Mouse (Mus musculus) stomach, embryonic 15.5 days (tissue): Measurements from ENCODE around the gene Dnah2. TPM values are rescaled to one million over a fixed set of nuclear protein-coding genes. Genes with fewer than 3 reads are reported as not detected.

Experiments
- ATAC-seq: fragments of 200-750 bp; cut with Nextera tagmentation; 2 replicates; pipeline ENCODE4 v1.8.0; 2017; ENCODE audit warnings: low read depth, moderate number of reproducible peaks, moderate TSS enrichment; ENCODE audit not compliant: insufficient read depth, low FRiP score
- H3K27ac ChIP-seq: fragments of 300-500 bp; sonication (generic); 2 replicates; pipeline ENCODE4 v1.5.1; 2015; ENCODE audit warnings: mild to moderate bottlenecking, inconsistent platforms
- H3K27me3 ChIP-seq: fragments of 300-500 bp; sonication (generic); replicated peaks from 2 replicates; pipeline ENCODE4 v1.6.1; 2015; ENCODE audit warnings: inconsistent platforms
- H3K36me3 ChIP-seq: fragments of 300-500 bp; sonication (generic); 2 replicates; pipeline ENCODE4 v1.6.1; 2015; ENCODE audit warnings: inconsistent platforms
- H3K4me1 ChIP-seq: fragments of 300-500 bp; sonication (generic); 2 replicates; pipeline ENCODE4 v1.6.1; 2015; ENCODE audit warnings: inconsistent platforms
- H3K4me2 ChIP-seq: fragments of 300-500 bp; sonication (generic); 2 replicates; pipeline ENCODE4 v1.6.1; 2015; ENCODE audit warnings: mild to moderate bottlenecking, inconsistent platforms
- H3K4me3 ChIP-seq: fragments of 300-500 bp; sonication (generic); replicated peaks from 2 replicates; pipeline ENCODE4 v1.5.1; 2015; ENCODE audit warnings: inconsistent platforms
- H3K9ac ChIP-seq: fragments of 300-500 bp; sonication (generic); 2 replicates; pipeline ENCODE4 v1.6.1; 2015; ENCODE audit warnings: inconsistent platforms
- H3K9me3 ChIP-seq: fragments of 300-500 bp; sonication (generic); 2 replicates; pipeline ENCODE4 v1.6.1; 2016; ENCODE audit warnings: inconsistent platforms
- WGBS: fragments of 180-500 bp; shearing (Covaris S2); methylation state at CpG from one replicate; pipeline ENCODE4 v1.1.7; 2015; 5-methylcytosine and 5-hydroxymethylcytosine counted together
- polyA plus RNA-seq: library from polyadenylated mRNA; unstranded; fragments of >200 nt; fragmentation: Nextera tagmentation; extraction: Ambion mirVana; gene quantifications from 2 replicates; pipeline ENCODE4 v1.2.1, GENCODE M21; 2015

Dnah2 gene
- polyA plus RNA-seq, 1 experiment from 2014 or later = 0.81 TPM

DNA sequence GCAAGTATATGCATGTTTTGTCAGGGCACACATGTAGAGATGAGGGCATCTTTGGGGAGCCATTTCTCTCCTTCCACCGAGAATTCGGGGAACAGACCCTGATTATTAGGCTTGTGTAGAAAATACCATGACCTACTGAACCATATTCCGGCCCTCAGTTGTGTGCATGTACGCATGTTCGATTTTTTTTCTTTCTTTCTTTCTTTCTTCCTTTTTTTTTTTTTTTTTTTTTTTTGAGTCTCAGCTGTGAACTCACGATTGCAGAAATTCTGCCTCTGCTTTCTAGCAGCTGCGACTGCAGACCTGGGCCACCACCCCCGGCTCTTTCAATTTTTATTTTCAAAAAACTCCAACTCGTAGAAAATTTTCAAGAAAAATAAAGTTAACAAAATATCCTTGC lies 23.2 kb downstream of the Dnah2 start:
- Histone ChIP-seq H3K27me3 (no peaks in the 10 kb centered on the region), H3K4me1 (no peaks in the 10 kb centered on the region), H3K4me3 (no peak overlapping the region), H3K4me2 (no peak overlapping the region), H3K9ac (no peak overlapping the region), H3K9me3 (no peaks in the 10 kb centered on the region), H3K27ac (no peak overlapping the region), H3K36me3 (no peaks in the 10 kb centered on the region)
- no peak for ATAC-seq
- WGBS = 85% methylated on average over 9 of the region's 9 CpGs

DNA sequence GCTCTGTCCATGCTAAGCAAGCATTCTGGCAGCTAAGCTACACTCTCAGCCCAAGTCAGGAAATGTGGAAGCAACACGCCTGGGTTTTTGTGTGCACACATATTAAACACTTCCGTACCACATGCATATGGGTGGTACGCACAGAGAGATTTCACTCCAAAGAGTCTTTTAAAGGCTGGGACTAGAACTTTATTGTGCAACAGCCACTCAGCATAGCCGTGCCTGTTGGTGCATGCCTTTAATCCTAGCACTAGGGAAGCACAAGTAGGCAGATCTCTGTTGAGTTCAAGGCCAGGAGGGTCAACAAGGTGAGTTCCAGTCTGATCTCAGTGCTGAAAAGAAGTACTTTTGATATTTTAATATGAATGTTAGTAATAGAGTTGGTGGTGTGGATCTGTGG lies 25.3 kb downstream of the Dnah2 start:
- H3K36me3 ChIP-seq = no peaks in the 10 kb centered on the region
- no peak overlapping the region for H3K4me2 ChIP-seq
- no peak overlapping the region for H3K4me3 ChIP-seq
- 80% methylated on average over 4 of the region's 4 CpGs for WGBS
- no peak overlapping the region for H3K9ac ChIP-seq
- H3K27me3 ChIP-seq = no peaks in the 10 kb centered on the region
- H3K4me1 ChIP-seq = no peaks in the 10 kb centered on the region
- ATAC-seq = no peak
- H3K9me3 ChIP-seq = no peaks in the 10 kb centered on the region
- no peak overlapping the region; the same call in 1 of the 2 replicates for H3K27ac ChIP-seq

DNA sequence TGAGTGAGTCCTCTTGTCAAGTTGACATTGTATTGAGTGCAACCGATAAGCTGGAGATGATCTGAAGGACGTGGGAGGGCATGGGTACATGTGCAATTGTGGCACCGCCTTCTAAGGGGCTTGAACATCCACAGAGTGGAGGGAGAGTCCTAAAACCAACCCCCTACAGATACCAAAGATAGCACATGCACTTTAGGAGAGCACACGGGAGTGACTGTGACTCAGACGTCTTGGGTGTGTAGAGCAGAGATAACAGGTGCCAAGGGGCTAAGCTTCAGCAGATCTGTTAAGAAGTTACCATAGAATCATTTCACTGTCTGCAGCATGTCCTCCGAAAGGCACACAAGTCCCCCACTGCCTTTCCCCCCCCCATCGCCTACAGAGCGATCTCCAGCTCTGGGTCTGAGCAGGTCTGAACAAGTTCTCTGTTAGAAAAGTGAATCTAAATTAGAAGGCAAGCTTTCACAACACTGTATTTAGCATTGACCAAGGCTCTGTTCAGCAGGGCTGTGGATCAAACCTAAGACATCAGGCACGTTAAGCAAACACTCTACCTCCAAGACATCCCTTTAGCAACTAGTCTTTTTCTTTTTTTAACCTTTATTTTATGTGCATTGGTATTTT lies 27.3 kb downstream of the Dnah2 start:
- Histone ChIP-seq H3K9ac (no peak overlapping the region), H3K9me3 (no peaks in the 10 kb centered on the region), H3K27ac (no peak overlapping the region), H3K4me3 (no peak overlapping the region), H3K36me3 (no peaks in the 10 kb centered on the region), H3K27me3 (no peaks in the 10 kb centered on the region), H3K4me2 (no peak overlapping the region), H3K4me1 (no peaks in the 10 kb centered on the region)
- no peak for ATAC-seq
- 76% methylated on average over 9 of the region's 9 CpGs for WGBS

DNA sequence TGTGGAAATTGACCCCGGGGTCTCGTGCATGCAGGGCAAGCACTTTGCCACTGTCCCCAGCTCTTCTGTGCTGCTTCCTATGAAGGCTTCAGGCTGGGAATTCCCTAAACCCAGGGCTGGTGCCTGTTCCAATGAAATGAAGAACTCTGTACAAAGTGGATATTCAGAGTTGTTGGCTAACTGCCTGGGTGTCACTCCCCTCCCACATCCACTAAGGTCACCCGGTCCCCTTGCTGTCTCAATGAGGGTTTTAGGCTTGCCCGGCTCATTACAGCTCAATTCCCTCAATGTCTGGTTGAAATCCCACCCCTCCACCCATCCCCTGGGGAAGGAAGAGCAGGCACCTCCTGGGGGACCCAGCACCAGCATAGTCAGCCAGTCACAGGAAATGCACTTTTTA lies 28.9 kb downstream of the Dnah2 start:
- Histone ChIP-seq H3K9me3 (no peaks in the 10 kb centered on the region), H3K4me1 (no peaks in the 10 kb centered on the region), H3K9ac (no peak overlapping the region), H3K4me3 (no peak overlapping the region), H3K4me2 (no peak overlapping the region), H3K27ac (no peak overlapping the region), H3K27me3 (no peaks in the 10 kb centered on the region), H3K36me3 (no peaks in the 10 kb centered on the region)
- peak; percentile 27; the same call in 1 of the 2 replicates for ATAC-seq
- 74% methylated on average over 4 of the region's 4 CpGs for WGBS

DNA sequence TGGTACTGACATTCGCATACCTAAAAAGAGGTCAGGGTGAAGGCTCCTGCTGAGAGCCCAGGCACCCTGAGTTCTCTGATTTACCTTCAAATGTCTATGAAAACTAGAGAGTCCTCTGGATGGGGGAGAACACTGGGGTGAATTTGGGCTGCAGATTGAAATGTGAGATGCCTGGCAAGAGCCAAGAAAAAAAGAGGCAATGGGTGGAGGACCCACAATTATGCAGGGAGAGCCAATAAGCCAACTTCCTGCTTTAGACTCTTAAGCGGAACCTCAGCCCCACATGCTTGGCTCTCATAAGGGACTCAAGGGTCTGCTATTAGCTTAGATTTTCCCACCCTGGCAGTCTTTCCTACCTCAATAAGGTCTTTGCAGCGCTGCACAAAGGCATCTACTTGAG lies 32.2 kb downstream of the Dnah2 start:
- no peak for ATAC-seq
- Histone ChIP-seq H3K9me3 (no peaks in the 10 kb centered on the region), H3K4me1 (no peaks in the 10 kb centered on the region), H3K9ac (no peak overlapping the region), H3K4me3 (no peak overlapping the region), H3K27ac (no peak overlapping the region; the same call in 1 of the 2 replicates), H3K27me3 (no peaks in the 10 kb centered on the region), H3K36me3 (no peaks in the 10 kb centered on the region), H3K4me2 (no peak overlapping the region)
- WGBS = 56% methylated on average over 3 of the region's 3 CpGs

DNA sequence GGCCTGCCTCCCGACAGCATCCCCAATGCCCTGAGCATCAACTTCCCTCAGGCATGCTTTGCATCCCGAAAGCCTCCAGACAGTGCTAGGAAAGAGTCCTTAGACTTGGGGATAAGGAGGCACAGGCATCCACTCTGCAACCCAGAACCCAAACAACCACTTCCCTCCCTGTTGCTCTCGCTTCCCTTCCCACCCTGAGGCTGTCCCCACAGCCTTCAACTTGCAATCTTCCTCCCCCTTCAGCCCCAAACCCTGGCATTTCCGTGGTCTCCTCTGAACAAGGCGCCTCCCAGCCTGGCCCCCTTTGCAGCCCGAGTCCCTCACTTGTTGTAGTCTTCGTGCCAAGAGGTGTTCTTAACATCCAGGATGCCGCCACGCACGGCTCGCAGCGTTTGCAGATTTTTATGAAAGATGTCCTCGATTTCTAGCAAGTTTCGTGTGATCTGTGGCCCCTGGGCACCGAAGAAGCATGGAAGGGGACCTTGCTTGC lies 32.7 kb downstream of the Dnah2 start:
- H3K4me2 ChIP-seq = no peak overlapping the region
- no peaks in the 10 kb centered on the region for H3K36me3 ChIP-seq
- no peaks in the 10 kb centered on the region for H3K9me3 ChIP-seq
- WGBS = 60% methylated on average over 15 of the region's 15 CpGs
- H3K4me3 ChIP-seq = no peak overlapping the region
- H3K27ac ChIP-seq = no peak overlapping the region; the same call in 1 of the 2 replicates
- no peaks in the 10 kb centered on the region for H3K4me1 ChIP-seq
- ATAC-seq = no peak
- no peak overlapping the region for H3K9ac ChIP-seq
- H3K27me3 ChIP-seq = no peaks in the 10 kb centered on the region

DNA sequence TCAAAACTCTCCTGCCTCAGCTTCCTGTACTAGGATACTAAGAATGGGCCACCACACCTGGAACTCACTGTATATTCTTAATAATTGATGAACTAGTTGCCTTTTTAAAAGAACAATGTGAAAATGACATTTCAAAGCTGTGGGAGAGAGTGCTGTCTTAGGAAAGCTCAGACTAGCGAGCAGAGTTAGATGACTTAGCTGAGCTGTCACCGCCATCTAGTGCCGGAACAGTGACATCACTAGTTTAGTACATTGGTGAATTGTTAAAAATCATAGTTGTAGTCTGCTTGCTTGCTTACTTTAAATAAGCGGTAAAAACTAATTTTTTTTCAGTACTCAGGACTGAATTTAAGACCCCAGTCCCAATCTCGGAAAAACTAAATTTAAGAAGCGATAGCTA lies 35.1 kb downstream of the Dnah2 start:
- WGBS = 10% methylated on average over 6 of the region's 6 CpGs
- H3K36me3 ChIP-seq = no peaks in the 10 kb centered on the region
- no peaks in the 10 kb centered on the region for H3K4me1 ChIP-seq
- H3K4me2 ChIP-seq = no peak overlapping the region
- peak; percentile 64; the same call in 1 of the 2 replicates for ATAC-seq
- H3K9ac ChIP-seq = no peak overlapping the region
- H3K27ac ChIP-seq = no peak overlapping the region
- no peaks in the 10 kb centered on the region for H3K9me3 ChIP-seq
- H3K4me3 ChIP-seq = no peak overlapping the region
- H3K27me3 ChIP-seq = no peaks in the 10 kb centered on the region

DNA sequence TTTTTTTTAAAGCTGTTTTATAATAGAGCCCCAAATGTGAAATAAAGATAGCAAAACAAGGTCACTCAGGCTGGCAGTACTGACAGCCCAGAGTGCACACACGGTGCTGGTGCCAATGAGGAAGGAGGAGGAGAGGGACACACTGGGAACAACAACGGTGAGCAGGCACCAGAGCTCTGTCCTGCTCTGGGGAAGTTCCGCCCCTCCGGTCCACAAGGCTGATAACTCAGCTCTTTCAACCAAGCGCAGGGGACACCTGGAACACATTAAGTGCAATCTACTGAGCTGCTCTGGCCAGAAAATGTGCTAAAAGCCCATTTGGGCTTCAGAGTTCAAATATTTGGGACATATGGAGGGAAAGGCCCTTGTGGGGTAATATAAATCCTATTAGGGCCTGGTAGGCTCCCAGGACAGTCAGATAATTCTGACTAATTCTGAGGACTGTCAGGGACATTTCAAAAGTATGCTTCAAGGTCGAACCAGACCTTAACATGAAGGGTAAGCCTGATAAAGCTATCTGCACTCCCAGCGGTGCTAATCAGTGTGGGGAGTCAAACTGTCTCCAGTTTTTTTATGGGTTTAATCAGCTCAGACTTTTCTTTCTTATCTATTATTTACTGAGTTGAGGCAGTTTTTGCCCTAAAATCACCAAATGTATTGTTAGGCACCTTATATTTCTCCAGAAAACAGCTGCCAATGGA lies 38.0 kb downstream of the Dnah2 start:
- H3K36me3 ChIP-seq = no peaks in the 10 kb centered on the region
- H3K27me3 ChIP-seq = no peaks in the 10 kb centered on the region
- H3K4me3 ChIP-seq = no peak overlapping the region
- no peak overlapping the region for H3K4me2 ChIP-seq
- H3K27ac ChIP-seq = no peak overlapping the region
- WGBS = 22% methylated on average over 7 of the region's 7 CpGs
- H3K9ac ChIP-seq = no peak overlapping the region
- ATAC-seq = peak; percentile 73; the same call in 1 of the 2 replicates
- H3K4me1 ChIP-seq = no peaks in the 10 kb centered on the region
- H3K9me3 ChIP-seq = no peaks in the 10 kb centered on the region

DNA sequence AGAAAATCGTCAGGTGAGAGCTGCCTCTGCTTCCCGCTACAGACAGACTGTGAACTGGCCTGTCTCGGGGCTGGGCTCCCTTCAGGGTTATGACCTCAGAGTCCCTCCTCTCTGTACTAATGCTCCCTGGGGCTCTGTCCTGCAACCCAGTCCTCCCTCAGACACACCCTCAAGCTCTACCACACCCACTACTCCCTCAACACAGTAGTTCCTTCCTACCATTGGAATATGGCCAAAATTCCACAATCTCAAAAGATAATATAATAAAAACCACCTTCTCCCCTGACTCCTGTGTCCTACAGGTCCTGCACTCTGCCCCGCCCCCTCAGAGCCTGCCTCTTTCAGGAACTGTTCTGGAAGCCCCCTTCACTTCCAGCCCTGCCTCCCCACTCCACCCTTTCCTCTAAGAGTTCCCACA lies 45.0 kb downstream of the Dnah2 start:
- Histone ChIP-seq H3K36me3 (no peaks in the 10 kb centered on the region), H3K27ac (peak overlapping the region; percentile 16; the same call in 1 of the 2 replicates), H3K4me1 (peaks cover 28% of the 10 kb centered on the region), H3K27me3 (no peaks in the 10 kb centered on the region), H3K4me2 (no peak overlapping the region), H3K4me3 (no peak overlapping the region), H3K9me3 (no peaks in the 10 kb centered on the region), H3K9ac (no peak overlapping the region)
- peak; percentile 88 for ATAC-seq
- WGBS = 48% methylated on average over 4 of the region's 4 CpGs

DNA sequence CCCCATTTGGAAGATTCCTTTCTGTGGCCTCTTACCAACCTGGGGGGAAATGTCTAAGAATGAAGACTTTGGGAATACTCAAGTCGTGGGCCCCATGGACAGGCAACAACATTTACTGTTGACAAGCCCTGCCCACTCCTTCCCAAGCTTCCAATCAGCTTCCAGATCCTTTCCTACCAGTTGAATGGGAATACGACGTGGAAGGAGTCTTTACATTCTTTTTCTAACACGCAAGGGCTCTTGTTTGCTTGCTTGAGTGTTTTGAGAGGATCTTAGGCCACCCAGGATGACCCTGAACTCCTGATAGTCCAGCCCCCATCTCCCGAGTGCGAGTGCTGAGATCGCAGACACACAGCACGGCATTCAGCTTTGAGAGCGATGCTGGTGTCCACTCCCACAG lies 47.4 kb downstream of the Dnah2 start:
- WGBS = 27% methylated on average over 9 of the region's 9 CpGs
- Histone ChIP-seq H3K27ac (peak overlapping the region; percentile 16; the same call in 1 of the 2 replicates), H3K4me1 (peaks cover 28% of the 10 kb centered on the region), H3K9me3 (no peaks in the 10 kb centered on the region), H3K4me2 (peak overlapping the region; percentile 29; the same call in 1 of the 2 replicates), H3K9ac (no peak overlapping the region), H3K36me3 (no peaks in the 10 kb centered on the region), H3K27me3 (no peaks in the 10 kb centered on the region), H3K4me3 (no peak overlapping the region)
- ATAC-seq = no peak

DNA sequence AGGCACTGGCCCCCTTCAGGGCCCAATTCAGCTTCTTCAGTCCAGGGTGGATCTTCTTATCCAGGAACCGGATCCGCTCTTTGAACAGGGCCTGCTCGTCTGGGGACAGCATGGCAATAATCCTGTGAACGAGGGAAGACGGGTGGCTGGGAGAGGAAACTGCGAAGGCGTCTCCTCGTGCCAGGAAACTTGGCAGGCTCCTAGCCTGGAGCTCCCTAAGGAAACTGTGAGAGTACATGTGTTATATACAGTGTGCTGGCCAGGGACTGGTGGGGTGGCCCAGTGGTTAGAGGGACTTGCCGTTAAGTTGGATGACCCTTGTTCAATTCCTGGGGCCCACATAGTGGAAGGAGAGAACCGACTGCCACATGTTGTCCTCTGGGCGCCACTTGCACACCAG lies 49.8 kb downstream of the Dnah2 start:
- Histone ChIP-seq H3K4me2 (no peak overlapping the region), H3K4me3 (no peak overlapping the region), H3K27ac (no peak overlapping the region), H3K9ac (no peak overlapping the region), H3K27me3 (no peaks in the 10 kb centered on the region), H3K36me3 (no peaks in the 10 kb centered on the region), H3K9me3 (no peaks in the 10 kb centered on the region), H3K4me1 (peaks cover 23% of the 10 kb centered on the region)
- WGBS = 88% methylated on average over 11 of the region's 11 CpGs
- no peak for ATAC-seq

DNA sequence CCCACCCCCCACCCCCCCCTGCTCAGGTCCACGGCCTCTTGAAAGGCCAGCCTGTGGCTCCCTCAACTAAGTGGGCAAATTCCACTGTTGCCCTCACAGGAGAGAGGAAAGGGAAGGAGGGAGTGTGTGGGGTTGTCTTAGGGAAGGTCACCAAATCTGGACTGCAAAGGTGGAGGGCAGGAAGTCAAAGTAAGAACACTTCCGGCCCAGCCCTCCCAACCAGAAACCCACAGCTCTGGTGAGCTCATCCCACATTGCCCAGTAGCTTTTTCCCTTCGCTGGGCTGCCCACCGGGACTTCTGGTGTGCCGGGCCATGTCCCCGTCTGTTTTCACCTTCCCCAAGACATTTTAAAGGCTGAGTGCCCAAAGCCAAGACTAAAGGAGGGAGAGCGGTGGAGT lies 57.2 kb downstream of the Dnah2 start:
- Histone ChIP-seq H3K4me1 (no peaks in the 10 kb centered on the region), H3K9ac (no peak overlapping the region), H3K4me3 (no peak overlapping the region), H3K36me3 (no peaks in the 10 kb centered on the region), H3K4me2 (no peak overlapping the region), H3K27me3 (no peaks in the 10 kb centered on the region), H3K9me3 (no peaks in the 10 kb centered on the region), H3K27ac (no peak overlapping the region)
- no peak for ATAC-seq
- 77% methylated on average over 7 of the region's 7 CpGs for WGBS
